Mouse (Mus musculus): ENCODE results near the gene Barx1. TPM values are rescaled to one million over a fixed set of nuclear protein-coding genes. Genes with fewer than 3 reads are reported as not detected.

Barx1 gene
- polyA plus RNA-seq (2015; fragmentation: Illumina TruSeq; extraction: RNeasy Lipid Tissue Mini Kit (QIAGEN cat#74804); ENCODE audit: insufficient read depth, low replicate concordance), result 0.28 TPM

GRCm38 (mm10) chr13:48662431-48663143, at the start of gene Barx1:
Barx1 (plus strand) TSS chr13:48662998.

GRCm38 (mm10) chr13:48625433-48626184, 37.2 kb upstream of the Barx1 start, which contains the start of gene Ptpdc1:
Ptpdc1 (minus strand) TSS chr13:48625664.

Other genes starting within 250 kb of the Barx1 start
- gene Zfp169, start 149.5 kb upstream of the Barx1 start, polyA plus RNA-seq (2015; fragmentation: Illumina TruSeq; extraction: RNeasy Lipid Tissue Mini Kit (QIAGEN cat#74804); ENCODE audit: insufficient read depth, low replicate concordance), result 22.1 TPM
- gene A830005F24Rik, start 149.4 kb upstream of the Barx1 start, polyA plus RNA-seq (2015; fragmentation: Illumina TruSeq; extraction: RNeasy Lipid Tissue Mini Kit (QIAGEN cat#74804); ENCODE audit: insufficient read depth, low replicate concordance), result 0.91 TPM
- gene Ptpdc1, start 37.3 kb upstream of the Barx1 start, polyA plus RNA-seq (2015; fragmentation: Illumina TruSeq; extraction: RNeasy Lipid Tissue Mini Kit (QIAGEN cat#74804); ENCODE audit: insufficient read depth, low replicate concordance), result 4.2 TPM
- gene Phf2, start 208.1 kb downstream of the Barx1 start, polyA plus RNA-seq (2015; fragmentation: Illumina TruSeq; extraction: RNeasy Lipid Tissue Mini Kit (QIAGEN cat#74804); ENCODE audit: insufficient read depth, low replicate concordance), result 17.0 TPM

Measured in spleen, adult 10 weeks (tissue).